Mouse (Mus musculus): Measurements from ENCODE around the gene Npb.
A peak's percentile ranks its signal among the peaks of the same experiment; 100 is the strongest.

GRCm38 (mm10) chr11:120651872-120652271 lies 43.6 kb downstream of the Npb start:
- TF ChIP-seq CTCF (IDR thresholded peaks at IDR 0.05; ENCODE audit: control insufficient read depth, insufficient read depth, low read length) (peak; percentile 32; the same call in 1 of the 2 replicates), POLR2A (IDR thresholded peaks at IDR 0.05; ENCODE audit: borderline replicate concordance, control insufficient read depth, low read depth, low read length) (no peak)
